Mouse (Mus musculus) CH12.LX (cell line): ENCODE data around the gene Megf11. TPM values are rescaled to one million over a fixed set of nuclear protein-coding genes. Genes with fewer than 3 reads are reported as not detected.

Experiments
- DNase-seq: peaks from one replicate; pipeline ENCODE4 v3.0.0-alpha.2; 2013; ENCODE audit errors: extremely low read depth
- H3K27ac ChIP-seq: 2 replicates; pipeline ENCODE4 v1.5.1; 2012; ENCODE audit warnings: low read depth, mild to moderate bottlenecking, control low read depth, moderate library complexity; ENCODE audit not compliant: insufficient read depth
- H3K27me3 ChIP-seq: replicated peaks from 2 replicates; pipeline ENCODE3; 2012; ENCODE audit warnings: inconsistent platforms
- H3K36me3 ChIP-seq, 2 experiments: replicated peaks in 1 of 2; 2 replicates each; pipeline versions ENCODE3 to v1.6.1; 2012; ENCODE audit warnings: inconsistent platforms in 1 of 2, low read length in 1 of 2, mild to moderate bottlenecking in 1 of 2, mixed read lengths in 1 of 2, moderate library complexity in 1 of 2; ENCODE audit not compliant: control insufficient read depth in 1 of 2, insufficient read depth in 1 of 2
- H3K4me1 ChIP-seq, 2 experiments: 2 replicates each; pipeline ENCODE4 v1.6.1; 2012; ENCODE audit warnings: inconsistent platforms in 1 of 2, moderate library complexity in 1 of 2; ENCODE audit not compliant: insufficient read depth in 2 of 2, control insufficient read depth in 1 of 2
- H3K4me2 ChIP-seq: 2 replicates; pipeline ENCODE4 v1.6.1; 2012; ENCODE audit warnings: low read depth, mild to moderate bottlenecking, control low read depth; ENCODE audit not compliant: poor library complexity, insufficient read depth, severe bottlenecking
- H3K4me3 ChIP-seq, 3 experiments: fragments of 150-350 bp in 1 of 3; sonication (generic) in 1 of 3; replicated peaks in 1 of 3; 2 replicates each; pipeline versions ENCODE3 to v1.5.1; 2011 to 2012; ENCODE audit warnings: low read depth in 2 of 3, low read length in 2 of 3, mild to moderate bottlenecking in 2 of 3, moderate library complexity in 2 of 3, control low read depth in 1 of 3, improper control_type of control experiment in 1 of 3, inconsistent platforms in 1 of 3, mixed read lengths in 1 of 3; ENCODE audit not compliant: poor library complexity in 1 of 3
- H3K79me2 ChIP-seq: replicated peaks from 2 replicates; pipeline ENCODE4 v1.6.1; 2012; ENCODE audit warnings: mild to moderate bottlenecking, moderate library complexity; ENCODE audit not compliant: control insufficient read depth, poor library complexity, insufficient read depth, severe bottlenecking; ENCODE audit errors: extremely low read depth
- H3K9ac ChIP-seq: 2 replicates; pipeline ENCODE4 v1.6.1; 2012; ENCODE audit warnings: low read depth, mild to moderate bottlenecking, control low read depth, moderate library complexity; ENCODE audit not compliant: insufficient read depth
- H3K9me3 ChIP-seq: replicated peaks from 2 replicates; pipeline ENCODE3; 2012; ENCODE audit warnings: low read length, inconsistent platforms, mixed read lengths
- EP300 ChIP-seq: IDR thresholded peaks from 2 replicates; pipeline ENCODE4 v1.6.1; 2011; ENCODE audit warnings: low read length, improper control_type of control experiment
- ETS1 ChIP-seq: conservative IDR thresholded peaks from 2 replicates; pipeline ENCODE4 v1.6.1; 2012; ENCODE audit warnings: low read depth, mild to moderate bottlenecking, inconsistent platforms, low read length, improper control_type of control experiment, moderate library complexity
- HCFC1 ChIP-seq: IDR thresholded peaks from 2 replicates; pipeline ENCODE4 v1.6.1; 2012; ENCODE audit warnings: low read depth, mild to moderate bottlenecking, inconsistent platforms, low read length, improper control_type of control experiment
- JUN ChIP-seq: IDR thresholded peaks from 2 replicates; pipeline ENCODE4 v1.6.1; 2011; ENCODE audit warnings: low read depth, mild to moderate bottlenecking, low read length, improper control_type of control experiment, moderate library complexity; ENCODE audit not compliant: insufficient read depth
- KAT2A ChIP-seq: IDR thresholded peaks from 2 replicates; pipeline ENCODE4 v1.6.1; 2012; ENCODE audit warnings: low read length, improper control_type of control experiment, inconsistent platforms; ENCODE audit not compliant: insufficient replicate concordance
- MAFK ChIP-seq: IDR thresholded peaks from 2 replicates; pipeline ENCODE4 v1.6.1; 2011; ENCODE audit warnings: low read length, improper control_type of control experiment; ENCODE audit not compliant: insufficient replicate concordance
- MAX ChIP-seq: IDR thresholded peaks from 2 replicates; pipeline ENCODE4 v1.6.1; 2011; ENCODE audit warnings: low read length, improper control_type of control experiment
- MEF2A ChIP-seq: IDR thresholded peaks from 2 replicates; pipeline ENCODE4 v1.6.1; 2014; ENCODE audit warnings: low read depth, mild to moderate bottlenecking, inconsistent platforms, low read length, improper control_type of control experiment, borderline replicate concordance
- MXI1 ChIP-seq: IDR thresholded peaks from 2 replicates; pipeline ENCODE4 v1.6.1; 2011; ENCODE audit warnings: mild to moderate bottlenecking, low read depth, low read length, improper control_type of control experiment
- MYC ChIP-seq: IDR thresholded peaks from 2 replicates; pipeline ENCODE4 v1.6.1; 2011; ENCODE audit warnings: low read depth, mild to moderate bottlenecking, improper control_type of control experiment, low read length
- RAD21 ChIP-seq: IDR thresholded peaks from 2 replicates; pipeline ENCODE4 v1.6.1; 2011; ENCODE audit warnings: low read depth, mild to moderate bottlenecking, low read length, improper control_type of control experiment, moderate library complexity
- RCOR1 ChIP-seq: conservative IDR thresholded peaks from 2 replicates; pipeline ENCODE4 v1.6.1; 2012; ENCODE audit warnings: low read depth, mild to moderate bottlenecking, inconsistent platforms, low read length, improper control_type of control experiment
- SMC3 ChIP-seq: IDR thresholded peaks from 2 replicates; pipeline ENCODE4 v1.6.1; 2011; ENCODE audit warnings: low read depth, low read length, improper control_type of control experiment
- TCF12 ChIP-seq: IDR thresholded peaks from 2 replicates; pipeline ENCODE4 v1.6.1; 2014; ENCODE audit warnings: low read depth, mild to moderate bottlenecking, inconsistent platforms, low read length, improper control_type of control experiment
- USF2 ChIP-seq: conservative IDR thresholded peaks from 2 replicates; pipeline ENCODE4 v1.6.1; 2011; ENCODE audit warnings: low read depth, low read length, improper control_type of control experiment
- ZC3H11A ChIP-seq: IDR thresholded peaks from 2 replicates; pipeline ENCODE4 v1.6.1; 2012; ENCODE audit warnings: low read depth, mild to moderate bottlenecking, inconsistent platforms, low read length, improper control_type of control experiment
- dilution Hi-C: fragments of 300-500 bp; cut with MboI; formaldehyde crosslinking; loops from 2 replicates; pipeline ENCODE4 v1.14.3; 2020; ENCODE audit warnings: low sequenced_read_pairs; ENCODE audit not compliant: extremely low pct_unique_long_range_greater_than_20kb, extremely low pct_ligation_motif_present
- in situ Hi-C: fragments of 300-500 bp; cut with MboI; formaldehyde crosslinking; loops from 3 replicates; pipeline ENCODE4 v1.14.3; 2019; ENCODE audit warnings: low sequenced_read_pairs, low pct_ligation_motif_present, low pct_unique_long_range_greater_than_20kb, mixed read lengths
- polyA plus RNA-seq: library from polyadenylated mRNA; unstranded; fragments of >175 nt; gene quantifications from 2 replicates; pipeline ENCODE4 v1.2.1, GENCODE M21; 2012; ENCODE audit warnings: low read depth; ENCODE audit not compliant: insufficient read length
- total RNA-seq, 2 experiments: library from RNA; depleted of rRNA; stranded (reverse); fragments of 300-350 nt in 1 of 2; fragments of >200 nt in 1 of 2; gene quantifications; 2 replicates each; pipeline ENCODE4 v1.2.3; 2012 to 2014

Megf11 gene
- total and polyA plus RNA-seq, 3 experiments = 0.04 to 0.59 TPM; not detected in 1

DNA sequence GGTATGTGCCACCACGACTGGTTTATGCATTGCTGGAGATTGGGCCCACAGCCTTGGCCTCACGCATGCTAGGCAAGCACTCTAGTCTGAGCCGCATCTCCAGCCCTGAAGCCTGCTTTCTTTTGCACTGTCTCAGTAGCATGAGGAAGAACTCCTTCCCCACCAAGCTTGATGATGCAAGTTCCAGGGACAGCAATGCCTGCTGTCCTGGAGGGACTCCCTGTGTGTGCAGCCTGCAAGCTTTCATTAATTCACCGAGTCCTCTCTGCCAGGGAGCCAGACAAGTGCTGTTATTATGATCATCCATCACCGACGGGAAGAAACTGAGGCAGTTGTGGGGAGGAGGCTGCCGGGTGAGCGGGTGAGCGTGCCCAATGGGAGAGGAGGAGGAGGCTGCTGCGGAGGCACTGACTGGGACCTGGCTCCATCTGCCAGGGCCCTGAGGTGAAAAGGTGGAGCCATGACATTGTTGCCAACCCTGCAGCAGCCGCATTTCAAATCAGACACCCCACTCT lies 14.1 kb upstream of the Megf11 start:
- in situ Hi-C loops (no loop called here), dilution Hi-C loops (no loop called here)
- H3K4me1 ChIP-seq = no peaks in the 10 kb centered on the region

DNA sequence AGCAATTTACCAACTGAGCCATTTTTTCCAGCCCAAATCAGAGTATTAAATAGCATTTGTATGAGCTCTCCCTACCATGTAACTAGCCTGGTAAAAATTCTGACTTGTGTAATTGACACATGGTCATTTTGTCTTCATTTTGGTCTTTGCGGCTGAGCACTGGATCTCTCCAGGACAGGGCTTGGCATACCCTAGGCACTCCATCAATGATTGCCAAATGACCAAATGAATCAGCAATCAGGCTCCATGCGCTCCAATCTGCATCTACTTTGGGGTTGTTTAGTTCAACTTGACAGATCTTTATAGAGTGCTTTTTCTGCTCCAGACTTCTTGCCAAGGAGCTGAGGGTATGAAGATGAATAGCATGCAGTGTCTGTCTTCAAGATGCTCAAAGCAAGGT lies 9.0 kb upstream of the Megf11 start:
- no peaks in the 10 kb centered on the region for H3K79me2 ChIP-seq
- H3K4me1 ChIP-seq = no peaks in the 10 kb centered on the region
- H3K27ac ChIP-seq = no peak overlapping the region
- H3K4me2 ChIP-seq = no peak overlapping the region
- H3K27me3 ChIP-seq = peaks cover 6% of the 10 kb centered on the region
- no peaks in the 10 kb centered on the region for H3K36me3 ChIP-seq
- in situ Hi-C loops = no loop called here
- DNase-seq = no peak
- no peak overlapping the region for H3K9ac ChIP-seq
- TF ChIP-seq TCF12 (no peak), MEF2A (no peak), HCFC1 (no peak), EP300 (no peak), RCOR1 (no peak), SMC3 (no peak), KAT2A (no peak), MAFK (no peak), MXI1 (no peak), MAX (no peak), MYC (no peak)
- TF ChIP-seq, all 38 proteins: peak for 0
- dilution Hi-C loops = no loop called here
- H3K9me3 ChIP-seq = peaks cover 2% of the 10 kb centered on the region
- no peak overlapping the region for H3K4me3 ChIP-seq

More for the DNA sequence above, 14.1 kb upstream of the Megf11 start:
- no peak for DNase-seq
- Histone ChIP-seq H3K27me3 (peaks cover 7% of the 10 kb centered on the region), H3K27ac (no peak overlapping the region), H3K9ac (no peak overlapping the region), H3K4me2 (no peak overlapping the region), H3K4me3 (no peak overlapping the region), H3K36me3 (no peaks in the 10 kb centered on the region), H3K9me3 (no peaks in the 10 kb centered on the region), H3K79me2 (no peaks in the 10 kb centered on the region)
- TF ChIP-seq ZC3H11A = no peak

DNA sequence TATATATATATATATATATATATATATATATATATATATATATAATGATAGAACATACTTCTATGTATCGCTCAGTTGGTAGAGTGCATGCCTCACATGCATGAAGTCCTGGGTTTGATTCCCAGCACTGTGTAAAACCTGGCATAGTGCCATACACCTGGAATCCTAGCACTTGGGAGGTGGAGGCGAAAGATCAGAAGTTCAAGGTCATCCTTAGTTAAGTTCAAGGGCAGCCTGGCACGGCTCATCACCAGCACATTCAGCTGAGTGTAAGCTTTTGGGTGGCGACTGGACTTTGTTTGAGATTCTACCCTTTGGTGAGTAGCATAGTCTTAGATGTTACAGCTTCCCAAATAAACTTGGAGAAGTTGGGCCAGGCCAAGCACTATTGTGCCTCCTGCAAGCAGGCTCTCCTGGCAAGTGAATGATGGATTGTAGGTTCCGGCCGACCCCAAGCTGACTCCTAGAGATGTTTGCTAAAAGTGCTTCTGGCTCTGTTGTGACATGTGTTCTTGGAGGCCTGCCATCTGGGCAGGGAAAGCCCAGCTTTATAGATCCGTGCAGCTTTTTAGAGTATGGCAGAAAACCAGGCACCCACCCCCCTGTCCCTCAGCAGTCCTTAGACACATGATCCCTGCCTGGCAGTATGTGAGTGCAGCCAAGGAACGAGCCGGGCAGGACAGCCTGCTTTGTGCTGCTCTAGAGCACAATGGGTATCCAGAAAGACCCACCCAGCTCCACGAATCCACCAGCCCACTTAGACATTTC lies 2.2 kb upstream of the Megf11 start:
- Histone ChIP-seq H3K4me2 (no peak overlapping the region), H3K9ac (no peak overlapping the region), H3K4me3 (no peak overlapping the region), H3K27ac (no peak overlapping the region), H3K79me2 (no peaks in the 10 kb centered on the region), H3K9me3 (peaks cover 8% of the 10 kb centered on the region), H3K27me3 (peaks cover 2% of the 10 kb centered on the region), H3K36me3 (no peaks in the 10 kb centered on the region), H3K4me1 (no peaks in the 10 kb centered on the region)
- no peak for DNase-seq
- TF ChIP-seq HCFC1 (no peak), ETS1 (no peak), JUN (no peak), USF2 (no peak), MEF2A (no peak), RAD21 (no peak)
- in situ Hi-C loops = no loop called here
- dilution Hi-C loops = no loop called here
